Mouse (Mus musculus) embryonic fibroblast, embryonic 13.5 days (primary cell): ENCODE measurements around the gene Kif7. TPM values are rescaled to one million over a fixed set of nuclear protein-coding genes. Genes with fewer than 3 reads are reported as not detected.

Experiments
- H3K27ac ChIP-seq: 2 replicates; pipeline ENCODE4 v1.5.1; 2012; ENCODE audit warnings: low read length, control low read depth, inconsistent platforms; ENCODE audit not compliant: insufficient read depth
- H3K4me1 ChIP-seq: 2 replicates; pipeline ENCODE4 v1.6.1; 2011; ENCODE audit warnings: low read length; ENCODE audit not compliant: control insufficient read depth, insufficient read depth
- H3K4me3 ChIP-seq: 2 replicates; pipeline ENCODE4 v1.5.1; 2011; ENCODE audit warnings: mild to moderate bottlenecking, control low read depth, low read length; ENCODE audit not compliant: insufficient read depth
- CTCF ChIP-seq: IDR thresholded peaks from 2 replicates; pipeline ENCODE4 v1.5.1; 2011; ENCODE audit warnings: mild to moderate bottlenecking, control low read depth, low read length, moderate library complexity, borderline replicate concordance; ENCODE audit not compliant: insufficient read depth
- POLR2A ChIP-seq: IDR thresholded peaks from 2 replicates; pipeline ENCODE4 v1.6.1; 2011; ENCODE audit warnings: low read depth, mild to moderate bottlenecking, control low read depth, low read length, moderate library complexity
- polyA plus RNA-seq: library from polyadenylated mRNA; stranded (reverse); fragments of >200 nt; gene quantifications from 2 replicates; pipeline ENCODE4 v1.2.4, GENCODE M21; 2011; ENCODE audit warnings: low read depth; ENCODE audit not compliant: missing spikeins, insufficient read length

Kif7 gene
- polyA plus RNA-seq, 1 experiment = 5.3 TPM

DNA sequence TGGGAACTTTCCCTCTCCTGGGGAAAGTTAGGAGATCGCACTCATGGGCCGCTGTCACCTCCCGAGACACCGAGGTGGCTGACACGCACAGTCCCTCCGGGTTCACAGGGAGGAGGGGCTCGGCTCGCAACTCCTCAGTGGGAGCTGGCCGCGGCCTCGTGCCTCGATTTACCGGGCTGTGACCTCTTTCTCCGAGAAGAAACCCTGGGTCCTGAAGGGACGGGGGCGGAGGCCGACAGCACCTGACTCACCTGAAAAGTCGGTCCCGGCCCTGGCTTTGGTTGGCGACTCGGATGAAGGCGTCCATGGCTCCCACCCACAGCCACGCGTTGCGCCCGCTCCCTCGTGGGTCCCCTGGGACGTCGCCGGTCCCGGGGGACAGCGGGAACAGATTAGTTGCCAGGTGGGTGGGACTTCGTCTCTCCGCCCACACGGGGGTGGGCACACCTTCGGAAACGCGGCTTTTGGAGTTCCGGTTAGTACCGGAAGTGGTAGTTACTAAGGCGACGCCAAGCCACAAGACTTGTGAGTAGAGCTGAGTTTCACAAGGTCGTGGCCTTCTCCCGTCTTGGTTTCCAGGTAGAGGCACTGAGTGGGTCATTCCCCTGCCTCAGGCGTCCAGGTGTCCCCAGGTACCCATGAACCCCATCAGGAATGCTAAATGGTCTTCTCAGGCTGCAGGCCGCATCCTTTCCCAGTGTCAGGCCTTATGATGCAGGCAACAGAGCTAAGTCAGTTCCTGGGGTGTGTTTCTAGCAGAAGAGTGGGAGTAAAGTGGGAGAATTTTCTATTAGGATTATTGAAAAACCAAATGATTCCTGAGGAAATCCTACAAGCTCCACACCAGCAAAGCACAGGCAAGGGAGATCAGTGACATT is 27.4 kb upstream of the Kif7 start, which contains the start of the genes Pex11a and Wdr93:
TSS of gene Pex11a (minus strand) at position 473 of the 878 bp plus-strand sequence.
TSS of gene Wdr93 (plus strand) at position 505 of the 878 bp plus-strand sequence.
- peak; percentile 32; the same call in 1 of the 2 replicates for TF ChIP-seq POLR2A
- TF ChIP-seq CTCF = no peak
- no peak within 1 kb of the TSS for H3K27ac ChIP-seq
- H3K4me1 ChIP-seq = no peaks in the 10 kb centered on the region
- peak within 1 kb of the TSS; percentile 55 for H3K4me3 ChIP-seq

DNA sequence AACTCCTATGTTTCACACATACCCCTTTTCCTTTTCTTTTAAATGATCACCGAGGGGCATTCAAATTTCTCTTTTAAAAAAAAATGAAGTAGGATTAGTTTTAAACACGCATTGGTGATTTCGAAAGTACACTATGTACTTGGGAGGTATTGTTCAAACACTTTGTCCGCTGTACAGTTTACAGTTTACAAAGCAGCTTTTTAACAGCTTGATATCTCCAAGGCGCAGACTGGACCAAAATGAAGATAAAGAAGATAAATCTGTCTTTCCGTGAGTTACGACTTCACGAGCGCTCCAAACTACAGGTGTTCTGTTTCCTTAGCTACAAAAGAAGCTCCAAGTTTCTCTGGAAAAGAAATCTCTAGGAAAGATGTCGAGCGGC is 26.7 kb upstream of the Kif7 start:
- TF ChIP-seq POLR2A (no peak), CTCF (no peak)
- H3K4me3 ChIP-seq = peak overlapping the region; percentile 55
- H3K27ac ChIP-seq = no peak overlapping the region

DNA sequence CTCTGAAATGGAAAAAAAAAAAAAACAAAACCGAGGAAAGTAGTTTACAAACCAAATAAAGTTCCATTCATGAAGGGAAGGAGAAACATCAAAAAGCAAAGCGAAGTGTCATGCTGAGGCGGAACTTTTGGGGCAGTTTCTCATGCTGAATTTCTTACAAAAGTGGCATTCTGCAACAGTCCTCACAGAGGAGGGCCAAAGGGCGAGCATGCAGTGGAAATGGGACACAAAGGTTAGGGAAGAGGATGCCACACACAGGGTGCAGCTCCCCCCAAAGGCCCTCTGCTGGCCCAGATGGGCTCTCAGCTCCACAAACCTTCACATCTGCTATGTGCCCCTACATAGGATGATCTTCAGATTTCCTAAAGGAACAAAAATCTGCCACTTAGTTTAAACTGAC is 24.8 kb upstream of the Kif7 start:
- Histone ChIP-seq H3K27ac (no peak overlapping the region), H3K4me3 (no peak overlapping the region), H3K4me1 (no peaks in the 10 kb centered on the region)
- TF ChIP-seq POLR2A (no peak), CTCF (no peak)

More for the DNA sequence above, 26.7 kb upstream of the Kif7 start:
- H3K4me1 ChIP-seq = no peaks in the 10 kb centered on the region

DNA sequence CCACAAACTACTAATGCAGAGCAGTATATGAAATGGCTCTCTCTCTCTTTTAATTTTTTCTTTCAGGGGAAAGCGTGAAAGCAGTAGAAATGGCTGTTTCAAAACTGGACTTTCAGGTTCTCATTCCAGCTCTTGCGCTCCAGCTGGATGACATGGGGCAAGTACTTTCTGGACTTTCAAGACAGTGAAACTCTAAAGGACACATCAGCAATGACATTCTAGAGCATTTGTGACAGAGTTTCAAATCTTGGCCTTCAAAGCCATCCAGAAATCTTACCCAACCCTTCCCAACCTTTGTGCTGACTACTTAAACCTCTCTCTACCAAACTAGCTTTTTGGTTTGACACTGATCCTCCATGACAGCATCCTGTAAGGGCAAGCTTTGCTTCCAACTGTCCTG is 23.4 kb upstream of the Kif7 start:
- H3K4me1 ChIP-seq = no peaks in the 10 kb centered on the region
- no peak for TF ChIP-seq POLR2A
- no peak for TF ChIP-seq CTCF
- H3K27ac ChIP-seq = no peak overlapping the region
- H3K4me3 ChIP-seq = no peak overlapping the region

DNA sequence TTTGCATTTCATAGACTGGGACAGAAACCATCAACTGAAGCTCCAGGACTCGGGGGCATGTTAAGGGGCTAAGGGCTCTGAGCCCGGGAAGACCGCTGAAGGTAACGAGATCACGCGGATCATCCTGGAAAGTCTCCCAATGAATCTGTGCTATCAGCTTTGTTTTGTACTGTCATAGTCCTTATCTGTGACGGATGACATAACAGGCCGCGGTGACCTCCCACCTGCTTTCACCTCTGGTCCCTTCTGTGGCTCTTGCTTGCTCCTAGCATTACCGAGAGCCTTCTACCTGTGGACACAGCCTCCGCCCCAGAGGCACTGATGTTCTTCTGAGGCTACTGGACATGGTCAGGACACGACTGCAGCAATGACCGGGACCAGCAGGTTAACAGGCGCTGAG is 21.0 kb upstream of the Kif7 start:
- no peak overlapping the region for H3K27ac ChIP-seq
- no peaks in the 10 kb centered on the region for H3K4me1 ChIP-seq
- no peak overlapping the region for H3K4me3 ChIP-seq
- TF ChIP-seq POLR2A (no peak), CTCF (no peak)

GRCm38 (mm10) chr7:79734563-79734962 is 19.0 kb upstream of the Kif7 start:
- no peaks in the 10 kb centered on the region for H3K4me1 ChIP-seq

DNA sequence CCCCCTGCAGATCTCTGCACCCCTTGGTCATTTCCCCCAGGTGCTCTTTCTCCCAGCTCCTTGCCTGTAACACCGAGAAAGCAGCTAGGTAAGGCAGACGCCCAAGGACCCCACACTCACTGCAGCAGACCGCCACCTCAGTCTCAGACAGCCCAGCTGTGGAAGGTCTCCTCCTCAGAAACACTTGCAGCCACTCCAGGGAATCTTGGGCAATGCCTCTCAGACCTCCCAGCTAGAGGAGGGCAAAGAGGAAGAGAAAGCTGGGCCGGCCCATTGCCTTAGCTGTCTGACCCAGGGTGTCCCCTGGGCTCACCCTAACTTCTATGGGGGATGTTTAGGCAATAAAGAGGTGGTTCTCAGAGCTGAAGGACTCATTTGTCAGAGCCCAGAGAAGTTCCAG is 17.1 kb upstream of the Kif7 start, which contains the start of gene Plin1:
TSS of gene Plin1 (minus strand) at position 282 of the 400 bp plus-strand sequence.
- TF ChIP-seq CTCF = no peak
- TF ChIP-seq POLR2A = no peak
- Histone ChIP-seq H3K27ac (no peak within 1 kb of the TSS), H3K4me3 (no peak within 1 kb of the TSS), H3K4me1 (no peaks in the 10 kb centered on the region)

More at GRCm38 (mm10) chr7:79734563-79734962, 19.0 kb upstream of the Kif7 start:
- no peak for TF ChIP-seq POLR2A
- TF ChIP-seq CTCF = no peak
- no peak overlapping the region for H3K4me3 ChIP-seq
- H3K27ac ChIP-seq = no peak overlapping the region

DNA sequence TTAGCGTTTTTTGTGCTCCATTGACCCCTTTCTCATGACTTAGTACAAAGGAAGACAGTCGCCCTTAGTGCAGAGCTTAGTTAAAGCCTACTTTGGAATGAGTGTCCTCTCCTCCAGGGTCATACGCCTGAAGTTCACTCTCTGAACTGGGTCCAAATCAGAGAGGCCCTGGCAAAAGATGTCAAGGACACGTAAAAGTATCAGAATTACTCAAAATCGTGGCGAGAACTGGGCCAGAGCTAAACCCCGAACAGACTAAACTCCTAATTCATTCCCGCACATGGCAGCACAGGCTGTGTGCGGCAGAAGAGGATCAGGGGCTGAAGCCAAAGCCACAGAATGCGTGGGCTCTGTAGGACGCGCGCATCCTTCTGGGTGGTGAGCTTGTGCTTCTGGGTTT is 15.9 kb upstream of the Kif7 start:
- H3K27ac ChIP-seq = no peak overlapping the region
- no peak for TF ChIP-seq POLR2A
- H3K4me1 ChIP-seq = no peaks in the 10 kb centered on the region
- no peak overlapping the region for H3K4me3 ChIP-seq

DNA sequence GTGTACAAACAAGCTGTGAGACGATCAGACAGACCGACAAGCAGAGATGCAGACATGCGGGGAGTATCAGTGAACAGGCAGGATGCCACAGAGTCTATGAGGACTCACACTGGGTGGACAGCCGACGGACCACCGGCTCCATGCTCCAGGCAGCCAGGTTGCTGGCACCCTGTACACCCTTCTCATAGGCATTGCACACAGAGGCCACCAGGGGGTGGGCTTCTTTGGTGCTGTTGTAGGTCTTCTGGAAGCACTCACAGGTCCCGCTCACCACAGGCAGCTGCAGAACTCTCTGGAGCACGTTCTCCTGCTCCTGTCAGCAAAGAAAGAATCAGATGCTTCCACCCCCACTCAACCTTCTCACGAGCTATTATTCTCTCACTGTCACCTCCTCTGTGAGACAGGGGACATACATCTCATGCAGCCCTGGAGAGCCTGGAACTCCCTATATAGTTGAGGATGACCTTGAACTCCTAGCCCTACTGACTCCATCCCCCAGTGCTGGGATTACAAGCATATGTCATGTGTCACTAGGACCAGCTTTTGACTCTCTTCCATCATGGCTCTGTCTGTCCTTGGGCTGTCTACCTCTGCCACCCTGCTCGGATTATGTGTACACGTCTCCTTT is 14.3 kb upstream of the Kif7 start:
- Histone ChIP-seq H3K27ac (no peak overlapping the region), H3K4me1 (no peaks in the 10 kb centered on the region)
- TF ChIP-seq POLR2A (no peak), CTCF (peak; percentile 25; the same call in 1 of the 2 replicates)

DNA sequence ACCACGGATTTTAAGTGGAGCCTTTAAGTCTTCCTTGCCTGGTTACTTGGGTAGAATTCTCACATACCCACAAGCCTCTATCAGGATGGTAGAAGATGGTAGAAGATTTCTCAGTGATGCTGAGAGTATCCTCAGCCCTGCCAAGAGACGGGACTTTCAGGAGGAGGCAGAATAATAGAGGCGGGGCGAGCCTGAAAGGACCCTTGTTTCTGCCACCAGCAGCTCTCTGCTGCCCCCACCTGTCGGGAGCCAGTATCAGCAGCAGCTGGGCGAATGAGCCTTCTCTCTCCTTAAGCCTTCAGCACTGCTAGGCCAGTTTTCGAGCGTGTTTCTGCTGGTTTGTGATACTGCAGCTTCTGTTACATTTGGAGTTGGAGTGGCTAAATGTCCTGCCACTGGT is 13.6 kb upstream of the Kif7 start:
- Histone ChIP-seq H3K4me1 (no peaks in the 10 kb centered on the region), H3K27ac (no peak overlapping the region), H3K4me3 (no peak overlapping the region)
- TF ChIP-seq CTCF = peak; percentile 84
- TF ChIP-seq POLR2A = no peak

More for the DNA sequence above, 14.3 kb upstream of the Kif7 start:
- H3K4me3 ChIP-seq = no peak overlapping the region
